Mouse (Mus musculus): ENCODE measurements around the gene Ece1. TPM values are rescaled to one million over a fixed set of nuclear protein-coding genes. Genes with fewer than 3 reads are reported as not detected.

Gene Ece1
- total RNA-seq, 2 experiments from 2014 or later, result 54.4 to 57.3 TPM

GRCm38 (mm10) chr4:137989426-137989825 is 127.4 kb downstream of the Ece1 start:
- DNase-seq, result no peak

DNA sequence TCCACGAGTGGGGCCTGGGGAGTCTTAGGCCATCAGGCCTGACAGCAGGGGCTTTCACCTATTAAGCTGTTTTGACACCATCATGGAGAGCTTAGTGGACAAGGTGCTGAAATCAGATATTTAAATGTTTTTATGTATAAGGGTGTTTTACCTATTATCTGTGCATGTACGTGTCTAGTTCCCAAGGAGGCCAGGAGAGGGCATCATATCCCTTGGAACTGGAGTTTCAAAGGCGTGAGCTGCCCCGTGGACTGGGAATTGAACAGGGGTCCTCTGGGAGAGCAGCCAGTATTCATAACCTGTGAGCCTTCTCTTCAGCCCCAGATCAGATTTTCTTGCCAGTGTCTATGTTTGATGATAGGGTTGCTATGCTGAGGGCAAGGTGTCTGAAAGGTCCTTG is 128.4 kb downstream of the Ece1 start:
- DNase-seq, result no peak

- DNase-seq, result no peak
These were observed 129.2 kb downstream of the Ece1 start for GRCm38 (mm10) chr4:137991240-137991639.

DNA sequence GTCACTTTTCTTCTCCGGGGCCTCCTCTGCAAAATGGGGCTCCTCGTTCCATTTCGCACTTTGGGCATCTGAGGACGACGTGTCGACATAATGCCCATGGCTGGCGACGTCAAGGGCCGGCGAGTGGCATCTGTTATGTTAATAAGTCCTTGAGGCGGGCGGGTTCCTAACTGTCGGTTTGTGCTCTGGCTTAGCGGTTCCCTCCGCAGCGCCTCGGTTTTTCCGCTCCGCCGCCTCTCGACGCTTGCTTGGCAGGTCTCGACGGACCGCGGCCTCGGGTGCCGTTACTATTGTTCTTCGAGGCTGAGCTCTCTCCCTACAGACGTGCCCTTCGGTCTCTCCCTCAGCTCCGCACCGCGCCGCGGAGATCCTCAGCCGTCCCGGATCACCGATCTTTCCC is 130.9 kb downstream of the Ece1 start, which contains the start of gene Eif4g3:
Gene Eif4g3, plus strand, starts transcription at position 133 of the 400 bp plus-strand sequence.
- no peak for DNase-seq

- peak; percentile 99 for DNase-seq
These were observed 131.3 kb downstream of the Ece1 start for GRCm38 (mm10) chr4:137993291-137993758.

- DNase-seq, result peak; percentile 42 to 47
These were observed 132.0 kb downstream of the Ece1 start for GRCm38 (mm10) chr4:137993821-137994561.

DNA sequence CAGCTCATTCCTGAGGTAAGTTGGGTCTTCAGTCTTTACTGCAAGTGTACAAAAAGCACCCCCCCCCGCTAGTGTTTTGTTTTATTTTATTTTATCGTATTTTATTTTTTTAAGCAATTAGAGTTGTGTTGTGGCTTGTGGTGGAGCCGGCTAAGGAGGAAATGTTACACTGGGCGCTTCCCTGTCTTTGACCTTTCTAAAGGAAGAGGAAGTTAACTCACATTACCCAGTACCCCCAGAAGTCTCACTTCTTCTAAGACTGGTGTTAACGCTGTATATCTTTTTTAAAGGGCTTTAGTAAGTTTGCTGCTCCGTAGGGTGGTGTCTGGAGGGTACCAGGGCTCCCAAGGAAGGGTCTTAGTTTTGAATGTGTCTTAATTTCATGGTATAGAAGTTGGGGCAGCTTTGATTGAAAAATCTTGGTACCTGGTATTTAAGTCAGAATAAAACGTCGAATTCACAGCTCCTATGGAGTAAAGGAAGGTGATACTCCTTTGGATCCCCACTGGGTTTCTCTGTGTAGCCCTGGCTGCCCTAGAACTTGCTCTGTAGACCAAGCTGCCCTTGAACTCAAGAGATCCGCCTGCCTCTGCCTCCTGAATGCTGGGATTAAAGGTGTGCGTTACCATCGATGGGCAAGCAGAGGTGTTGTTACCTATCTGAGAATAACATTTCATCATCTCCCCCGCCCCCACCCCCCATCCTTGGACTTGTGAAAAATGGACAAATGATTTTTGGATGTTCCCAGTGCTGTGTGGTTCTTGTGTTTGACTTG is 132.7 kb downstream of the Ece1 start:
- DNase-seq, result no peak

DNA sequence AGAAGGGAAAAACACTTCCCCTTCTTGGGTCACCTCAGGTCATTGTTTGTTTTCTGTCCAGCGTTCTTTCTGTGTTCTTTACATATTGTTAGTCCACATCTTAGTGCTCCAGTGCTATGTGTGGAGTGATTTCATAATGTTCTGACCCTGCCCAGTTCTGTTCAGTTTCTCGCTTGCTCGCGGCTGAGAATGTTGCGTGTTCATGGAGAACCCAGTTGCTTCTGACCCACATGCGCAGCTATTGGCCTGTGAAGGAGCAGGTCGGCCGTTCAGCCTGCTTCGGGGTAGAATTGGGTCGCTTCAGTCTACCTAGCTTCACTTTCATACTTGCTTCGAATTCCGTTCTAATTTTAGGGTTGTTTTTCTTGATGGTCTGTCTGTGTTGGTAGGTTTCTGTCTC is 133.4 kb downstream of the Ece1 start:
- no peak for DNase-seq

DNA sequence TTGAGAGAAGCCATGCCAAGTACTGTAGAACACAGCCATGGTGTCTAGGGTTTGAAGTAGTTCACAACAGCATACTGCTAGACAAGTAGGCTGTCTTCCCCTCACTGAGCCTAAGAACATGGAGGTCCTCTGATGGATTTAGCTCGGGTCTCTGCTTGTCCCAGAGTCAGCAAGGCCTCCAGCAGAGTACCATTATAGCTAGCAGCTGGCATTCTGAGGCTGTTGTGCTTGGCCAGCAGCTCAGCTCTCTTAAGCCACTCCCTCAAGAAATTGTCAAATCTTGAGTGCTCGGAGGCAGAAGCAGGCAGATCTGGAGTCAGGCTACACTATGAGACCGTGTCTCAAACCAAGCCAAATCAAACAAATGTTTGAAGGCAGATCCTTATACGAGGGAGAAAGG is 136.2 kb downstream of the Ece1 start:
- DNase-seq, result no peak

- DNase-seq, result no peak
These were observed 138.6 kb downstream of the Ece1 start for GRCm38 (mm10) chr4:138000682-138001081.

DNA sequence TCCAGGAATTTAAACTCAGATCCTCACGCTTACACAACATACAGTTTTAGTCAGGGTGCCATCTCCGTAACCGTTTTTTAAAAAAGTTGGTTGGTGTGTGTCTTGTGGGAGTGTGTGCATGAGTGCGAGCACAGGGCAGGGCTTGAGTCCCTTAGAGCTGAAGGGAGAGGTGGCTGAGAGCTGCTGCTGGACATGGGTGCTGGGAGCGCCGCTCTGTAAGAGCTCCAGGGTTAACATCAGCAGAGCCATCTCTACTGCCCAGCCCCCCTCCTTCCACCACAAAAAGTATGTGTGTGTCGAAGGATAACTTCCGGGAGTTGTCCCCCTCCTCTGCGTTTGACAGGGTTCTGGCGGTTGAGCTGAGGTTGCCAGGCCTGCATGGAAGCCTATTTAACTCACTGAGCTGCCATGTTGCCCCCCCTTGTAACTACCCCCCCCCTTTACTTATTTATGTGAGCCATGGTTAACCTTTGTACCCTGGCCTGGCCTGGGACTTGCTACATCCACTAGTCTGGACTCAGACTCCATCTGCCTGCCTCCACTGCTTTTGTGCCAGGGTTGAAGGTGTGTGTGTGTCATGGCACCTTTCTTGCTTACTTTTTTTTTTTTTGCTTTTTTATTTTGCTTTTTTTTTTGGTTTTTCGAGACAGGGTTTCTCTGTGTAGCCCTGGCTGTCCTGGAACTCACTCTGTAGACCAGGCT is 142.0 kb downstream of the Ece1 start:
- no peak for DNase-seq

DNA sequence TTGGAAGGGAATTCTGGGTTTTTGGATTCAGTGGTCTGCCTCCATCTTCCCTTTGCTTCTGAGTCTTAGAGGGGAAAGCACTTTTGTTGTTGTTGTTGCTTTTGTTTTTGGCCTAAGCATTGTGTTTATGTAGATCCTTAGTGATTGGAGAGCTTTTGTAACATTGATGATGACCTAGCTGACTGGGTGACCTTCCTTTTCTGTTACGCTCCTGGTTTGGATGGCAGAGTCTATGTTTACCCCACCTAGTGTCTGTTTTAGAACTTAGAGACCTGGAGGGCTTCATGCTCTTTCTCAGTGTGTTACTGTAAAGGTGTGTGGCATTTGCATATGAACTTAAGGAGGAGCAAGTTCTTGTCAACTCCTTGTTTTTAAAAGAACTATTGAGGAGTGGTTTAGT is 143.7 kb downstream of the Ece1 start:
- DNase-seq, result no peak

DNA sequence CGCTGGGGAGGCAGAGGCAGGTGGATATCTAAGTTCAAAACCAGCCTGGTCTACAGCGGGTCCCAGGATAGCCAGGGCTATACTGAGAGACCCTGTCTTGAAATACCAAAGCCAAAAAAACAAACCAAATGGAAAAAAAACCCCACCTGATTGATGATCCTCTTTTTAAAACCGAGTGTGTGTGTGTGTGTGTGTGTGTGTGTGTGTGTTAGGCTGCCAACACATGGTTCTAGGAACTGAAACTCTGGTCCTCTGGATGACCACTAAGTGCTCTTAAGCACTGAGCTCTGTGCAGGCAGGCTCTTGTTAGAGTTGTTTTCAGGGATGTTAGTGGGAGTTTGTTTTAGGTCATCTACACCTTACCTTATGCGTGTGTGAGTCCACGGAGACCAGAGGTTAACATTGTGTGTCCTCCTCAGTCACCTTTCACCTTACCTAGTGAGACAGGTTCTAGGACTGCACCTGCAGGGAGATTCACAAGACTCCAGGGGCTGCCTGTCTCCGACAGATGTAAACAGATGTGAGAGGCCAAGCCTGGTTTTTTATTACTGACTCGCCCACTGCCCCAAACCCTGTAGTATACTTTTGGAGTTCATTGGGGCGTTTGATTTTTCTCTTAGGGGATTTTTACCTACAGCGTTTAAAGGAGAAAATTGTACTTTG is 145.0 kb downstream of the Ece1 start:
- DNase-seq, result no peak

GRCm38 (mm10) chr4:138008646-138009045 is 146.6 kb downstream of the Ece1 start:
- DNase-seq, result no peak

GRCm38 (mm10) chr4:138009786-138010502 is 147.9 kb downstream of the Ece1 start:
- DNase-seq, result no peak

DNA sequence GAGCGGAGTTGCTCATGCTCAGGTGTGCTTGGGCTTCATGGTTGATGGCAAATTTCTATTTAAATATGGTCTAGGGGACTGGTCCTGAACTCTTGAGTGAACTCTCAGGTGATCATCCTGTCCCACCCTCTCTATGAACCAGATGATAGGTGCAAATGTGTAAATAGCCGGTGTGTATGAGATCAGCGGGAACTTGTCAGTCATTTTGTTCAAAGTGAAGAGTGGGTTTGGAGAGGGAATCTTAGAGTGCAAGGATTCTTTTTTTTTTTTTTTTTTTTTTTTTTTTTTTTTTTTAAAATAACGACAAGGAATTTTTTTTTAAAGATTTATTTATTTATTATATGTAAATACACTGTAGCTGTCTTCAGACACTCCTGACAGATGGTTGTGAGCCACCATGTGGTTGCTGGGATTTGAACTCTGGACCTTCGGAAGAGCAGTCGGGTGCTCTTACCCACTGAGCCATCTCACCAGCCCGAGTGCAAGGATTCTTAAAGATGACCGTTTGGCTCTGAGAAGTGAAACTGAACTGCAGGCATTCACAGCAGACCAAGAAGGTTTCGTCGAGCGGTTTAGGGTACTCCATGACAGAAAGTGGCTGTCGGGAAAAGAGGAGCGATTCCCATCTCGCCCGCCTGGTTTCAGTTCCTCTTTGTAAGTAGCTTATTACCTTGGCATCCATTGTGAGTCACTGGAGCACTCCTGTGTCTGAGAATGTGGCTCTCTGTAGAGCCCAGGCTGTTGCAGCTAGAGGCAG is 151.9 kb downstream of the Ece1 start:
- DNase-seq, result no peak

Other genes starting within 250 kb of the Ece1 start
- gene Rap1gap, start 197.5 kb upstream of the Ece1 start, total RNA-seq (2021), result 100 to 1,000 TPM; 273 to 281 TPM
- 1 to 10 TPM; 6.0 to 8.1 TPM for gene Alpl, start 65.9 kb upstream of the Ece1 start, total RNA-seq (2021)
- gene Eif4g3, start 130.8 kb downstream of the Ece1 start, total RNA-seq (2021), result 100 to 1,000 TPM; 142 to 157 TPM